Mouse (Mus musculus) heart, embryonic 15.5 days (tissue): Measurements from ENCODE around the gene Baiap2l1. TPM values are rescaled to one million over a fixed set of nuclear protein-coding genes. Genes with fewer than 3 reads are reported as not detected.

Source experiments
- ATAC-seq: fragments of 200-750 bp; cut with Nextera tagmentation; replicated peaks from 2 replicates; pipeline ENCODE4 v1.8.0; 2017; ENCODE audit warnings: low read depth, moderate TSS enrichment; ENCODE audit not compliant: insufficient number of reproducible peaks, insufficient read depth, low FRiP score
- H3K27ac ChIP-seq: fragments of 300-500 bp; sonication (generic); 2 replicates; pipeline ENCODE4 v1.5.1; 2015; ENCODE audit warnings: mild to moderate bottlenecking, inconsistent platforms
- H3K27me3 ChIP-seq: fragments of 300-500 bp; sonication (generic); 2 replicates; pipeline ENCODE4 v1.6.1; 2015; ENCODE audit warnings: inconsistent platforms
- H3K36me3 ChIP-seq: fragments of 300-500 bp; sonication (generic); 2 replicates; pipeline ENCODE4 v1.6.1; 2015; ENCODE audit warnings: mild to moderate bottlenecking, inconsistent platforms
- H3K4me1 ChIP-seq: fragments of 300-500 bp; sonication (generic); replicated peaks from 2 replicates; pipeline ENCODE4 v1.6.1; 2015; ENCODE audit warnings: inconsistent platforms
- H3K4me2 ChIP-seq: fragments of 300-500 bp; sonication (generic); 2 replicates; pipeline ENCODE4 v1.6.1; 2015; ENCODE audit warnings: inconsistent platforms, mild to moderate bottlenecking, moderate library complexity
- H3K4me3 ChIP-seq: fragments of 300-500 bp; sonication (generic); 2 replicates; pipeline ENCODE4 v1.5.1; 2015; ENCODE audit warnings: mild to moderate bottlenecking, inconsistent platforms
- H3K9ac ChIP-seq: fragments of 300-500 bp; sonication (generic); 2 replicates; pipeline ENCODE4 v1.6.1; 2015; ENCODE audit warnings: mild to moderate bottlenecking, inconsistent platforms
- H3K9me3 ChIP-seq: fragments of 300-500 bp; sonication (generic); replicated peaks from 2 replicates; pipeline ENCODE4 v1.6.1; 2016; ENCODE audit warnings: inconsistent platforms
- WGBS: fragments of 180-500 bp; shearing (Covaris S2); methylation state at CpG from one replicate; pipeline ENCODE4 v1.1.7; 2015; ENCODE audit warnings: mixed read lengths; 5-methylcytosine and 5-hydroxymethylcytosine counted together
- polyA plus RNA-seq: library from polyadenylated mRNA; unstranded; fragments of >200 nt; fragmentation: Nextera tagmentation; extraction: Ambion mirVana; gene quantifications from 2 replicates; pipeline ENCODE4 v1.2.1, GENCODE M21; 2015

Gene Baiap2l1
- polyA plus RNA-seq, 1 experiment from 2014 or later, result 11.4 TPM

DNA sequence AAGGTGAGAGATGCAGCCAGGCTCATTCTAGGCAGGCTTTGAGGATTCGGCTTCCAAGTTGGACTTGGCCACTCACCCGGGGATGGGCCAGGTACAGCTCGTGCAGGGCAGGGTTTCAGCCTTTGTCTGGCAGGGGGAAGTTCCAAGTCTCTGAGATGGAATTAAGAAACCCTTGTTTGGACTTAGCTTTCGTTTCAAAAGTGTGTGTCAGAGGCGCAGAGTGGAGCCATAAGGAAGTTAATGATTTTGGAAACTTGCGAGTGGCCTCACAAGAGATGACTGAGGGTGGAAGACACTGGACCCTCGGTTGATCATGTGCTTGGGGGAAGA, 101.4 kb downstream of the Baiap2l1 start:
- 10% methylated on average over 7 of the region's 7 CpGs for WGBS
- ATAC-seq, result no peak
- Histone ChIP-seq H3K4me1 (peaks cover 62% of the 10 kb centered on the region), H3K27me3 (no peaks in the 10 kb centered on the region), H3K9ac (peak overlapping the region; percentile 96), H3K27ac (peak overlapping the region; percentile 98), H3K4me3 (peak overlapping the region; percentile 86), H3K9me3 (no peaks in the 10 kb centered on the region), H3K4me2 (peak overlapping the region; percentile 84), H3K36me3 (no peaks in the 10 kb centered on the region)

DNA sequence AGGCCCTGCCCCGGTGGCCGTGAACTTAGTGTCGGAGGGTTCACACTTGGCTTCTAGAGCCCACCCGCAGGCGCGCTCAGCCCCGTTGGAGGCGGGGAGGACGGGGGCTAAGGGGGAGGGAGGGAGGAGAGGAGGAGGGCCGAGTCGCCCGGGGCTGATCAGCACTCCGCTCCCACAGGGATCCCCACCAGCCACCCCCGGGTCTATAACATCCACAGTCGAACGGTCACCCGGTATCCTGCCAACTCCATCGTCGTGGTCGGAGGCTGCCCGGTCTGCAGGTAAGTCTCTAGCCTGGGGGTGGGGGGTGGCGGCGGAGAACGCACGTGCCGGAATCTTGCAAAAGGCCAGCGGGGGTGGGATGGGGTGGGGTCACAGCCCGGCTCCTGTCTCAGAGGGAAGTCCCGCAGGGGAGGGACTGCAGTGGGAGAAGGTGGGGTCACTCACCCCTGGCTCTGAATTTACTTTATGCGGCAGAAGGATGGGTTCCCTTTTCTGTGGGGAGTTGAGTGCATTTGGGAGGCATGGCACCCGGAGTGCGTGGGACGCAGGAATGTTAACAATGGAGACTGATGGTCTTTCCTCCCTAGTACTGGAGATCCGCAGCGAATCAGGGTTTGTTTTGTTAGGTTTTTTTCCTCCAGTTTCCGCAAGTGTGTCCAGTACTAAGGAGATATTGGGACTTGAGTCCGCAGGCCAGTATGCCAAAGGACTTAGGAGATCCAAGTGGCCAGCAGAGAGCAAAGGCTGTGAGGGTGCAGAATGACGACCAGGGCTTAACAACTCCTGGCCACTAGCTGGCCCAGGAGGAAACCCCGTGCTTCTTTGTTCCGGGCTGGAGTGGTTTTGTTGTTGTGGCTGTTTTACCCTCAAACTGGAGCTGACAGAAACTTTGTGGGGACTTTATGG, 102.0 kb downstream of the Baiap2l1 start:
- peak overlapping the region; percentile 96 for H3K9ac ChIP-seq
- peaks cover 60% of the 10 kb centered on the region for H3K4me1 ChIP-seq
- H3K4me3 ChIP-seq, result peak overlapping the region; percentile 86
- ATAC-seq, result peak; percentile 43
- WGBS, result under 1% methylated on average over 40 of the region's 40 CpGs
- no peaks in the 10 kb centered on the region for H3K27me3 ChIP-seq
- peak overlapping the region; percentile 98 for H3K27ac ChIP-seq
- no peaks in the 10 kb centered on the region for H3K9me3 ChIP-seq
- no peaks in the 10 kb centered on the region for H3K36me3 ChIP-seq
- peak overlapping the region; percentile 84 for H3K4me2 ChIP-seq

DNA sequence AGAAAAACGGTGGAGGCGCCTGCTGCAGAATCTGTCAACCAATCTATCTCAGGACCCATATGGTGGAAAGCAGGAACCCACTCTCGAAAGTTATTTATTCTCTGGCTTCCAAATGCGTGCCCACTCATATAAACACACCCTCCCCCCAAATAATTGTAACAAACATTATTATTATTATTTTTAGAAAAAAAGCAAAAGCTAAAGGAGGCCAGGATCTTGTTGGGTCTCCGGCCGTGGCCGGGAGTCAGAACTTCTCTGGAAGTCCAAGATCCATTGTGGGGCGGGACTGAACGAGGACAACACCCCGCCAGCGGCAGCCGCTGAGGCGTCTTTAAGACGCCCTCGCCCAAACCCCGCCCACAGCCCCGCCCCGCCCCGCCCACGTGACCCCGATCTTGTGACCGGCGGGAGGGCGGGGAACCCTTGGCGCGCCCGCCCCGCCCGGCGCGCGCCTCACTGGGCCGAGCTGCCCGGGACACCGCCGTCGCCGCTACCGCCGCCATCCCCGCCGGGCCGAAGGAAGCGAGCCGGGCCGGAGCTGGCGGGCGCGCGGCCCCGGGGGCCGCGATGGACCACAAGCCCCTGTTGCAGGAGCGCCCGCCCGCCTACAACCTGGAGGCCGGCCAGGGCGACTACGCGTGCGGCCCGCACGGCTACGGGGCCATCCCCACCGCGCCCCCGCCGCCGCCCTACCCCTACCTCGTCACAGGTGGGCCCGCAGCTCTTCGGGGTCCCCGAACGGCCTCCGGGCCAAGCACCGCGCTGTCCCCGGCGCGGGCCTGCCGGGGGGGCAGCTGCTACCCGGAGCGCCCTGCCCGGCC, 102.9 kb downstream of the Baiap2l1 start:
- Histone ChIP-seq H3K27me3 (no peaks in the 10 kb centered on the region), H3K4me1 (peaks cover 51% of the 10 kb centered on the region), H3K36me3 (no peaks in the 10 kb centered on the region), H3K27ac (peak overlapping the region; percentile 98), H3K4me2 (peak overlapping the region; percentile 84), H3K9ac (peak overlapping the region; percentile 96), H3K4me3 (peak overlapping the region; percentile 86), H3K9me3 (no peaks in the 10 kb centered on the region)
- WGBS, result under 1% methylated on average over 57 of the region's 84 CpGs
- peak; percentile 76 for ATAC-seq

DNA sequence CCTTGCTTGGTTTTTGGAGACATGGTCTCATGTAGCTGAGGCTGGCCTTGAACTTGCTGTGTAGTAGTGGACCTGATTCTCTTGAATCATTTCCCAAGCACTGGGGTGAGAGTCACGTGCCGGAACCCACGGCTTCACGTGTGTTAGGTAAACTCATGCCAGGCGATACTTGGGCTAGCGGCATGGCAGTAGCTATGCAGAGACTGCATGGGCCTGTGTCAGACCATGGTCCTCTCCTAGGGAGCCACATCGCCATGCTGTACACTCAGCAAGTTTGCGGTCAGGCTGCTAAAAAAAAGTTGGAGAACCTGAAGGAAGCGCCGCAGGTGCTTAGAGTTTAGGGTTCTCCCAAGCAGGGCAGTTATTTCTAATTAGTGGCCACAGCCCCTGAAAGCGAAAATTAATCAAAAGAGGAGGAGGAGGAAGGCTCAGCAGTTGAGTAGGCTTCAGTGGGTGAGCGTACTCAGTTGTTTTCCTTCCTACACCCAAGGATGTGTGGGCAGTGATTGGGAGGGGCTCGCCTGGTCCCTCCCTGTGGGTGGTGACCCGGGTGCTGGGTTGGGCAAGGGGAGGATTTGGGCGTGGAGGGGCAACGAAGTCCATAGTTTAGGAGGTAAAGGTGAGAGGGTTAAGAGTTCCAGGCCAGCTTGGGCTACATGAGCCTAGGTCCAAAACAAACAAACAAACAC, 103.6 kb downstream of the Baiap2l1 start:
- Histone ChIP-seq H3K4me2 (peak overlapping the region; percentile 84), H3K36me3 (no peaks in the 10 kb centered on the region), H3K9me3 (no peaks in the 10 kb centered on the region), H3K4me1 (peaks cover 44% of the 10 kb centered on the region), H3K9ac (0 out of 2 replicates have a peak overlapping the region, but pooled peaks have one; percentile 49), H3K27ac (peak overlapping the region; percentile 98), H3K27me3 (no peaks in the 10 kb centered on the region), H3K4me3 (peak overlapping the region; percentile 86)
- peak; percentile 21; the same call in 1 of the 2 replicates for ATAC-seq
- 56% methylated on average over 16 of the region's 16 CpGs for WGBS

DNA sequence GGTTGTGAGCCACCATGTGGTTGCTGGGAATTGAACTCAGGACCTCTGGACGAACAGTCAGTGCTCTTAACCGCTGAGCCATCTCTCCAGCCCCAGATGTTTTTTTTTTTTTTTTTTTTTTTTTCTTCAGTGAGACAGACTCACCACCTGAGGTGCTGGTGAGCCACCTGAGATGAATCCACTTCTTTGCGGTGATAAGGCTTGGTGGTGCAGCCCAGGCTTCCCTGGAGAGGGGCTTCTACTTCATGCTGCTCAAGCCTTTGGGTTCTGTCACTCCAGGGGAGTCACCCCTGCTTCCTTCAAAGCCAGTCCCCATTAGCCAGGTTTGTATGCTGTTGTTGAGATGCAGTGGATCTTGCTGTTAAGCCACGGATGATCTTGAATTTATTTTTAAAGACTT, 104.7 kb downstream of the Baiap2l1 start:
- Histone ChIP-seq H3K36me3 (no peaks in the 10 kb centered on the region), H3K27ac (no peak overlapping the region), H3K9me3 (no peaks in the 10 kb centered on the region), H3K4me3 (no peak overlapping the region), H3K27me3 (no peaks in the 10 kb centered on the region), H3K4me1 (peaks cover 35% of the 10 kb centered on the region), H3K9ac (no peak overlapping the region), H3K4me2 (no peak overlapping the region)
- 72% methylated on average over 4 of the region's 4 CpGs for WGBS
- no peak for ATAC-seq

DNA sequence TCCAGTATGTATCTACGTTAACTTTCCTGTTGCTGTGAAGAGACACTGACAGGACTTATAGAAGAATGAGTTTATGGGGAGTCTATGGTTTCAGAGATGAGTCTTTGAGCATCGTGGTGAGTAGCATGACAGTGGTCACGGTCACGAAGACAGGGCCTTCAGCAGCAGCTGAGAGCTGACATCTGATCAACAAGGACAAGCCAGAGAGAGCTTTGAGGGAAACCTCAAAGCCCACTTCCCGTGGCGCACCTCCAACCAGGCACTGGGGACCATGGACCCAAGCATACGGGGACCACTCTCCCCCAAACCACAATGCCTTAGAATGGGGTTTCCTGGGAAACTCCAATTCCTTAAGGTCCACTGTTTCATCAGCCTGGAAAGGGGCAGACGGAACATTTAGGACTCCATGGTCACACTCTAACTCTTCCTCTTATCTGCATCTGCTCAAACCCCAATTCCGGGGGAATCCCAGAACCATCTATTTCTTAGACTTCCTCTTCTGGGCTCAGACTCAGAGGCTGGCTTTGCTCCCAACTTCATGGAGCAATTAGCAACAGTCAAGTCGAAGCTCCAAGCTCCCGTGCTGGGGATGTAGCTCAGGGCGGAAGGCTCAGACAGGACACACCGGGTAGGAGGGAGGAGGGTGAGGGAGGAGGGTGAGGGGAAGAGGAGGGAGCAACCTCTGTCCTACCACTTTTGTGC, 105.9 kb downstream of the Baiap2l1 start:
- no peak overlapping the region for H3K4me2 ChIP-seq
- H3K4me3 ChIP-seq, result no peak overlapping the region
- no peak overlapping the region for H3K27ac ChIP-seq
- no peak overlapping the region for H3K9ac ChIP-seq
- H3K9me3 ChIP-seq, result no peaks in the 10 kb centered on the region
- 82% methylated on average over 13 of the region's 13 CpGs for WGBS
- no peaks in the 10 kb centered on the region for H3K27me3 ChIP-seq
- H3K4me1 ChIP-seq, result peaks cover 35% of the 10 kb centered on the region
- ATAC-seq, result no peak
- no peaks in the 10 kb centered on the region for H3K36me3 ChIP-seq

DNA sequence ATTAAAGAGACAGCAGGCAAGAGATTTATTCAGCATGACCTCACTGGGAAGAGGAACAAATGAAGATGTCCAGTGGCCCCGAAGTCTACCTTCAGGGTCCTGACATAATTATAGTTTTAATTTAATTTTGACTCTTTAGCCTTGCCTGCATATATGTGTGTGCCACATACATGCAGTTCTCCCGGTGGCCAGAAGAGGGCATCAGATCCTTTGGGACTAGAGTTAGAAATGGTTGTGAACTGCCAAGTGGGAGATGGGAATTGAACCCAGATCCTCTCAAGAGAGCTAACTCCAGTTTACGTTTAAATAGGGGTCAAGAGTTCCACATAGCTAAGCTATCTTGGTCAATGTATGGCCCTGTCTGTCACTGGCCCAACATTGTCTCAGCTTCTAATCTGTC, 108.0 kb downstream of the Baiap2l1 start:
- Histone ChIP-seq H3K4me3 (no peak overlapping the region), H3K27me3 (no peaks in the 10 kb centered on the region), H3K4me2 (no peak overlapping the region), H3K9ac (no peak overlapping the region), H3K36me3 (no peaks in the 10 kb centered on the region), H3K27ac (no peak overlapping the region), H3K9me3 (no peaks in the 10 kb centered on the region), H3K4me1 (peaks cover 31% of the 10 kb centered on the region)
- no peak for ATAC-seq
- 78% methylated on average over 3 of the region's 3 CpGs for WGBS

DNA sequence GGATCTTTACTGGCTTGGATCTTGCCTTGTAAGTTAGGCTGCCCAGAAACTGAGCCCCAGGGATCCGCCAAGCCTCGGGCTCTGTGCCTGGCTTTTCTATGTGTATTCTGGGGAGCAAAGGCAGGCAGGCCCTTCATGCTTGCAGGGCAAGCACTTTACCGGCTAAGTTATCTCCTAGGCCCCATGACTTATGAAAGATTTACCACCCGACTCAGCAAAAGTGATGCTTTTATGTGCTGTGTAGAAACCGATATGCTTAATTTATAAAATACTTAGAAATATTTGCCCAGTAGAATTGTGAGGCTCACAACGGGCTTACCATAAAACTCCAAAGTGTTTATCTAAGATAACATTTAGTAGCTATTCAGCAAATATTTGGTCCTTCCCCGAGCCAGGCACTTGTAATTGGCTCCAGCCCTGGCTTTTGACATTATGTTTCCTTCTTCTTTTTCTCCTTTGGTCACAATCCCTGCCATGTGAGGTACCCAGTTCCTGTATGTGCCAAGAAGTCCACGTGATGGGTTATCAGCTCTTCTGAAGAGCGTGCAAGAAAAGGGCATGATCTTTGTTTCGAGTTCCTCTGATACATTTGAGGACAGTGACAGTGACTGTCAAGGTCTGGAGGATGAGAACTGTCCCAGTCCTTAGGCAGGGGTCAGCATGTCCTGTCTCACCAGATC, 109.9 kb downstream of the Baiap2l1 start:
- no peak overlapping the region for H3K4me2 ChIP-seq
- H3K4me1 ChIP-seq, result peaks cover 23% of the 10 kb centered on the region
- H3K9ac ChIP-seq, result no peak overlapping the region
- no peak overlapping the region for H3K4me3 ChIP-seq
- peak overlapping the region; percentile 46 for H3K27ac ChIP-seq
- H3K27me3 ChIP-seq, result no peaks in the 10 kb centered on the region
- no peaks in the 10 kb centered on the region for H3K9me3 ChIP-seq
- ATAC-seq, result no peak
- WGBS, result 50% methylated on average over 10 of the region's 10 CpGs
- H3K36me3 ChIP-seq, result no peaks in the 10 kb centered on the region

DNA sequence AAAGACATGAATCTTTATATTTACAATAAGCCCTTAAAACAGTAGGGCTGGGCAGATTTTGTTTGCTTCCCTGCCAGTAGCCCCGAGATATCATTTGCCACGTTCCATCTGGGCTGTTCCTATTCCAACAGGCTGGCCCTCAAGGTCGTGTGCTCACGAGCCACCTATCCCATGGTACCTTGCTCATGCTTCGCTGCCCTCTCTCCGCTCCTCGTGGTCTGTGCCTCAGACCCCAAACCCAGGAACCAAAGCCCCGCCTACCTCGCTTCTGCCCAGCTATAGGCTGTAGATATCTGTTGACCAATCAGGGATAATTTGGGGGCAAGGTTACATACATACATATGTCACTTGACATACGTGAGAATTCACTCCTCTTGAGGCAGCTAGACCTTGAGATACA, 110.6 kb downstream of the Baiap2l1 start:
- no peak for ATAC-seq
- H3K9ac ChIP-seq, result no peak overlapping the region
- H3K9me3 ChIP-seq, result no peaks in the 10 kb centered on the region
- WGBS, result 69% methylated on average over 10 of the region's 10 CpGs
- H3K27ac ChIP-seq, result peak overlapping the region; percentile 46; the same call in 1 of the 2 replicates
- H3K4me1 ChIP-seq, result peaks cover 23% of the 10 kb centered on the region
- H3K27me3 ChIP-seq, result no peaks in the 10 kb centered on the region
- no peaks in the 10 kb centered on the region for H3K36me3 ChIP-seq
- H3K4me3 ChIP-seq, result no peak overlapping the region
- H3K4me2 ChIP-seq, result no peak overlapping the region

DNA sequence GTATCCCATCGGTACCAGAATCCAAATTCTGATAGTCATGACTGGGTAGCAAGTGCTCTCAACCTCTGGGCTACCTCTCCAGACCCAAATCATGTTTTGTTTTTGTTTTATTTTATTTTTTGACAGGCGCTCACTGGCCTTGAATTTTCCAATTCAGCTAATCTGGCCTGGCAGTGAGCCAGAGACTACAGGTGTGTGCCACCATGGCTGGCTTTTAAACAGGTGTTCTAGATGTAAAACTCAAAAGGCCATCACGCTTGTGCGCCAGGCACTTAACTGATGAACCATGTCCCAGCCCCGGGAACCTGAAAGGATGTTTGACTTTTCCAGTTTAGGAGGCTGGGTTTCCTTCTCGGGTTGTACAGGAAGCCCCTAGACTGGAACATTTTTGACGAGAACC, 111.2 kb downstream of the Baiap2l1 start:
- no peaks in the 10 kb centered on the region for H3K9me3 ChIP-seq
- H3K36me3 ChIP-seq, result no peaks in the 10 kb centered on the region
- peaks cover 21% of the 10 kb centered on the region for H3K4me1 ChIP-seq
- no peak for ATAC-seq
- H3K27me3 ChIP-seq, result no peaks in the 10 kb centered on the region
- H3K4me2 ChIP-seq, result no peak overlapping the region
- WGBS, result 72% methylated on average over 7 of the region's 7 CpGs
- no peak overlapping the region for H3K4me3 ChIP-seq
- H3K27ac ChIP-seq, result no peak overlapping the region
- no peak overlapping the region for H3K9ac ChIP-seq
